Mouse (Mus musculus): Measurements from ENCODE around the gene Rbak.
"Not testable (repeated sequence)": the region's sequence is repeated elsewhere in the genome, so short reads cannot be mapped to it uniquely, and the experiment has no call there.

The Rbak gene

GRCm38 (mm10) chr5:143134216-143135010 is 46.2 kb downstream of the Rbak start:
- DNase-seq: not testable (repeated sequence)

GRCm38 (mm10) chr5:143132935-143133514 is 47.5 kb downstream of the Rbak start:
- DNase-seq: no peak

- DNase-seq: peak; percentile 8
These were observed 50.2 kb downstream of the Rbak start for GRCm38 (mm10) chr5:143130342-143130741.

GRCm38 (mm10) chr5:143129101-143129500 is 51.5 kb downstream of the Rbak start:
- DNase-seq: no peak

GRCm38 (mm10) chr5:143127837-143128236 is 52.7 kb downstream of the Rbak start:
- DNase-seq: no peak

GRCm38 (mm10) chr5:143126908-143127307 is 53.7 kb downstream of the Rbak start:
- DNase-seq: no peak

- DNase-seq: no peak
These were observed 54.5 kb downstream of the Rbak start for GRCm38 (mm10) chr5:143126089-143126488.

- no peak for DNase-seq
These were observed 55.0 kb downstream of the Rbak start for GRCm38 (mm10) chr5:143125601-143126000.

- DNase-seq: no peak
These were observed 55.7 kb downstream of the Rbak start for GRCm38 (mm10) chr5:143124805-143125378.

- no peak for DNase-seq
These were observed 57.9 kb downstream of the Rbak start for GRCm38 (mm10) chr5:143122673-143123072.
